Mouse (Mus musculus) CH12.LX (cell line): ENCODE data around the gene Vamp2.

Experiments
- BHLHE40 ChIP-seq: IDR thresholded peaks from 2 replicates; pipeline ENCODE4 v1.6.1; 2011; ENCODE audit warnings: mild to moderate bottlenecking, low read depth, low read length, improper control_type of control experiment
- CHD1 ChIP-seq: IDR thresholded peaks from 2 replicates; pipeline ENCODE4 v1.6.1; 2012; ENCODE audit warnings: low read depth, low read length, improper control_type of control experiment, inconsistent platforms
- CTCF ChIP-seq, 2 experiments: IDR thresholded peaks in 1 of 2; conservative IDR thresholded peaks in 1 of 2; 2 replicates each; pipeline ENCODE4 v1.5.1; 2011 to 2012; ENCODE audit warnings: low read depth in 2 of 2, low read length in 2 of 2, improper control_type of control experiment in 1 of 2, inconsistent platforms in 1 of 2, mild to moderate bottlenecking in 1 of 2, moderate library complexity in 1 of 2
- EP300 ChIP-seq: IDR thresholded peaks from 2 replicates; pipeline ENCODE4 v1.6.1; 2011; ENCODE audit warnings: low read length, improper control_type of control experiment
- ETS1 ChIP-seq: conservative IDR thresholded peaks from 2 replicates; pipeline ENCODE4 v1.6.1; 2012; ENCODE audit warnings: low read depth, mild to moderate bottlenecking, inconsistent platforms, low read length, improper control_type of control experiment, moderate library complexity
- HCFC1 ChIP-seq: IDR thresholded peaks from 2 replicates; pipeline ENCODE4 v1.6.1; 2012; ENCODE audit warnings: low read depth, mild to moderate bottlenecking, inconsistent platforms, low read length, improper control_type of control experiment
- JUND ChIP-seq: conservative IDR thresholded peaks from 2 replicates; pipeline ENCODE4 v1.6.1; 2011; ENCODE audit warnings: low read depth, low read length, improper control_type of control experiment
- MEF2A ChIP-seq: IDR thresholded peaks from 2 replicates; pipeline ENCODE4 v1.6.1; 2014; ENCODE audit warnings: low read depth, mild to moderate bottlenecking, inconsistent platforms, low read length, improper control_type of control experiment, borderline replicate concordance
- POLR2A ChIP-seq: IDR thresholded peaks from 2 replicates; pipeline ENCODE4 v1.6.1; 2011; ENCODE audit warnings: low read depth, mild to moderate bottlenecking, improper control_type of control experiment, low read length
- USF2 ChIP-seq: conservative IDR thresholded peaks from 2 replicates; pipeline ENCODE4 v1.6.1; 2011; ENCODE audit warnings: low read depth, low read length, improper control_type of control experiment

DNA sequence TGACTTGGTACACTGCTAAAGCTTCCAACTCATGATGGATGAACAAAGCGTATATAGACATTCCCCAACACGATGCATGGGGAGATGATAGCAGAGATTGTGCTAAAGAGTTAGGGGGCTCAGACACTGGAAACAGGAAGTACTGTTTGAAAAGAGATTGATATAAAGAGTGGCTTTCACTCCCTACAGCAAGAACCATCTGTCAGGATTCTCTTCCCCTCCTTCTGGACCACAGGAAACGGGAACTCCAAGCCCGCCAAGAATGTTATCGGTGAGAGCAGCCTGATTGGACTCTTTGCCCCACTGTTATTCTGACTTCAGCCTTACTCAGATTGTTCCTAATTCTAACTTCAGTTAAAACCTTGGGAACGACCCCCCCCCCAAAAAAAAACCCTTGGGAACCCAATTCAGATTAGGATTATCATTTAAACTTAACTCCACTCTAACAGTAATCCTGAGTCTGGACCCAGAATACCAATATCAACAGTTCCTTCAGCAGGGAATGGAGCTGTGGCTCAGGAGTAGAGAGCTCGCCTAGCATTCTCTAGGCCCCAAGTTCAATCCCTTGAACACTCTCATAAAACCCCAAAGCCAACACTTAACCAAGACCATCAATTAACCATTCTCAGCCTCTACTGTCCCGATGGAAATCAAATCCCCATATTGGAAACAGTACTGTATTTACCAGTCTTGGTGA, 40.3 kb downstream of the Vamp2 start:
- no peak for TF ChIP-seq MEF2A
- no peak for TF ChIP-seq CTCF (conservative IDR thresholded peaks at IDR 0.05 in 1 of 2, IDR thresholded peaks at IDR 0.05 in 1 of 2; ENCODE audit: low read depth in 2 of 2, low read length in 2 of 2)
- TF ChIP-seq EP300: no peak
- TF ChIP-seq HCFC1: no peak
- TF ChIP-seq POLR2A: no peak
- TF ChIP-seq BHLHE40: no peak
- no peak for TF ChIP-seq ETS1
- TF ChIP-seq JUND: no peak
- no peak for TF ChIP-seq CHD1
- TF ChIP-seq USF2: no peak
